Mouse (Mus musculus): ENCODE measurements at regions not wholly inside any gene's neighbourhood (a gene's known extent, or its start where the extent isn't known, plus 50 kb on each side); places are given as distances from the start of the nearest gene placed in this dataset.

GRCm38 (mm10) chr8:88948328-88948727 is 95.6 kb downstream of the Sall1 start:
- TF ChIP-seq CTCF (conservative IDR thresholded peaks at IDR 0.05; ENCODE audit: low read length) (no peak), NANOG (IDR thresholded peaks at IDR 0.05; ENCODE audit: borderline replicate concordance, low read length) (no peak), POU5F1 (IDR thresholded peaks at IDR 0.05; ENCODE audit: borderline replicate concordance, low read length) (no peak)

Data from E14TG2a.4 (cell line).